Mouse (Mus musculus): ENCODE results near the gene Olfr1044.

DNA sequence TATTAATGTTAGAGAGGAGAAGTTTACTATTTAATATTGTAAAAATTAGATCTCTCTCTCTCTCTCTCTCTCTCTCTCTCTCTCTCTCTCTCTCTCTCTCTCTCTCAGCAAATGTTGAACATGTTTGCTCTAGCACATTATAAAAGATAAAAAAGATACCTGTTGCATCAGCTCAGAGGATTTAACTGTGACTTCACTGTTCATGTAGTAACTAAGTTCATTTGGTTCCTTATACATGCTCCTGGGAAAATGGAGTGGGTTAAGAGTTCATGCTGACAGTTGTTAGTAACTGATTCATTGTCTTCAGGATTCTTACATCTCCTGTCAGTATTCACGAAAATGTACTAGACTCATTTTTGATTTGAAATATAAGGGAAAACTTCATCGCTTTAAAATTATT lies 10.2 kb downstream of the Olfr1044 start, which contains the start of gene Olfr1043:
- TF ChIP-seq CTCF (IDR thresholded peaks at IDR 0.05; ENCODE audit: borderline replicate concordance, extremely low read depth, insufficient read depth, insufficient read length) = no peak
- no peak for TF ChIP-seq POLR2A (IDR thresholded peaks at IDR 0.05; ENCODE audit: borderline replicate concordance, extremely low read depth, insufficient read depth, insufficient read length, poor library complexity, severe bottlenecking)
